Comparison of ENCODE assay signal across 8 mouse cellular contexts in genomic region chr13:54610613-54610971, GRCm38 (mm10). TPM values are rescaled to one million over a fixed set of nuclear protein-coding genes. Genes with fewer than 3 reads are reported as not detected.
DNase-seq lines count a peak whose midpoint lies in the region; ATAC-seq lines count a peak whose summit lies in the region.

No protein-coding gene starts in this region.

- H3K4me1 ChIP-seq in heart, embryonic 16.5 days (ENCODE audit: control insufficient read depth, insufficient read depth, low read length): peaks cover 14% of the 10 kb centered on the region
- H3K4me1 ChIP-seq in lung, embryonic 16.5 days (replicated peaks; ENCODE audit: control insufficient read depth, insufficient read depth, low read length): peaks cover 10% of the 10 kb centered on the region; the same call in 1 of the 2 replicates

- peak overlapping the region; percentile 79 for H3K4me3 ChIP-seq in heart, embryonic 16.5 days (ENCODE audit: low read length)
- H3K4me3 ChIP-seq in lung, embryonic 16.5 days (ENCODE audit: low read length): peak overlapping the region; percentile 74

- H3K9me3 ChIP-seq in heart, embryonic 16.5 days (replicated peaks; ENCODE audit: control insufficient read depth, low read length): no peaks in the 10 kb centered on the region
- H3K9me3 ChIP-seq in lung, embryonic 16.5 days (ENCODE audit: control insufficient read depth, low read length): no peaks in the 10 kb centered on the region

- H3K4me2 ChIP-seq in heart, embryonic 16.5 days (ENCODE audit: low read depth, low read length): peak overlapping the region; percentile 84
- H3K4me2 ChIP-seq in lung, embryonic 16.5 days (ENCODE audit: low read depth, low read length): peak overlapping the region; percentile 83

- peak overlapping the region; percentile 83 for H3K9ac ChIP-seq in heart, embryonic 16.5 days (ENCODE audit: low read length)
- peak overlapping the region; percentile 85 for H3K9ac ChIP-seq in lung, embryonic 16.5 days (ENCODE audit: low read length)

- H3K27me3 ChIP-seq in heart, embryonic 16.5 days (ENCODE audit: control insufficient read depth, insufficient read depth, low read length): no peaks in the 10 kb centered on the region
- H3K27me3 ChIP-seq in lung, embryonic 16.5 days (ENCODE audit: control insufficient read depth, insufficient read depth, low read depth, low read length): no peaks in the 10 kb centered on the region

- H3K36me3 ChIP-seq in heart, embryonic 16.5 days (ENCODE audit: control insufficient read depth, insufficient read depth): no peaks in the 10 kb centered on the region
- H3K36me3 ChIP-seq in lung, embryonic 16.5 days (ENCODE audit: control insufficient read depth, insufficient read depth, low read length): no peaks in the 10 kb centered on the region

- peak overlapping the region; percentile 52 for H3K27ac ChIP-seq in heart, embryonic 16.5 days (ENCODE audit: low read length)
- peak overlapping the region; percentile 45 for H3K27ac ChIP-seq in lung, embryonic 16.5 days (ENCODE audit: low read length)

- ATAC-seq in cerebellum, adult (ENCODE audit: insufficient number of reproducible peaks, low FRiP score, low TSS enrichment): peak; percentile 32
- ATAC-seq in heart, embryonic 16.5 days (replicated peaks; ENCODE audit: extremely low read depth, insufficient read depth, low FRiP score): peak; percentile 23
- peak; percentile 32 for ATAC-seq in lung, embryonic 16.5 days (ENCODE audit: low read depth)

- DNase-seq in cerebellum, postnatal 4 days (ENCODE audit: low spot score in 2 of 2): no peak
- peak; percentile 51 for DNase-seq in right cerebral cortex, adult 2 months (ENCODE audit: low spot score in 2 of 2)
- DNase-seq in right cerebral cortex, postnatal 4 days: no peak
- no peak for DNase-seq in ovary, postnatal 36 days (ENCODE audit: low spot score)
- no peak for DNase-seq in spleen, postnatal 36 days (ENCODE audit: low spot score in 2 of 2)

- WGBS in heart, embryonic 16.5 days: 18% methylated on average over 12 of the region's 13 CpGs
- 12% methylated on average over 13 of the region's 13 CpGs for WGBS in lung, embryonic 16.5 days

RNA-seq across cellular contexts. Expression of gene Cltb, which starts 0.6 kb away (rescaled TPM):
- polyA plus RNA-seq in heart, embryonic 16.5 days (2015; fragmentation: Nextera tagmentation; extraction: Ambion mirVana): 54.8 and 58.9 TPM in 2 replicates
- 46.2 and 47.8 TPM in 2 replicates for polyA plus RNA-seq in lung, embryonic 16.5 days (2015; fragmentation: Nextera tagmentation; extraction: Ambion mirVana)

RNA-seq across cellular contexts. Expression of gene Faf2, which starts 11.0 kb away (rescaled TPM):
- polyA plus RNA-seq in heart, embryonic 16.5 days (2015; fragmentation: Nextera tagmentation; extraction: Ambion mirVana): 39.8 and 42.7 TPM in 2 replicates
- 72.1 and 78.6 TPM in 2 replicates for polyA plus RNA-seq in lung, embryonic 16.5 days (2015; fragmentation: Nextera tagmentation; extraction: Ambion mirVana)

RNA-seq across cellular contexts. Expression of gene Higd2a, which starts 20.6 kb away (rescaled TPM):
- polyA plus RNA-seq in heart, embryonic 16.5 days (2015; fragmentation: Nextera tagmentation; extraction: Ambion mirVana): 272 and 295 TPM in 2 replicates
- polyA plus RNA-seq in lung, embryonic 16.5 days (2015; fragmentation: Nextera tagmentation; extraction: Ambion mirVana): 189 and 192 TPM in 2 replicates

RNA-seq across cellular contexts. Expression of gene Nop16, which starts 20.7 kb away (rescaled TPM):
- 55.0 and 56.7 TPM in 2 replicates for polyA plus RNA-seq in heart, embryonic 16.5 days (2015; fragmentation: Nextera tagmentation; extraction: Ambion mirVana)
- polyA plus RNA-seq in lung, embryonic 16.5 days (2015; fragmentation: Nextera tagmentation; extraction: Ambion mirVana): 69.2 and 71.2 TPM in 2 replicates

RNA-seq across cellular contexts. Expression of gene Arl10, which starts 35.8 kb away (rescaled TPM):
- polyA plus RNA-seq in heart, embryonic 16.5 days (2015; fragmentation: Nextera tagmentation; extraction: Ambion mirVana): 15.9 and 19.4 TPM in 2 replicates
- 25.3 and 28.6 TPM in 2 replicates for polyA plus RNA-seq in lung, embryonic 16.5 days (2015; fragmentation: Nextera tagmentation; extraction: Ambion mirVana)

Comparison
In these comparisons a context has a peak if more than half of its experiments do, and no peak if none do; other contexts are left out.
1. DNase-seq: peak in right cerebral cortex, adult 2 months (2 of 2); none in cerebellum, postnatal 4 days (0 of 2), right cerebral cortex, postnatal 4 days (single experiment), ovary, postnatal 36 days (single experiment) and spleen, postnatal 36 days (0 of 2).
2. Peak in every context shown above with its lines, with median percentiles within 50 percentile points of each other: ATAC-seq.